Mouse (Mus musculus) forebrain, embryonic 16.5 days (tissue): ENCODE data around the gene Cybrd1. TPM values are rescaled to one million over a fixed set of nuclear protein-coding genes. Genes with fewer than 3 reads are reported as not detected.

Experiments
- ATAC-seq: fragments of 200-750 bp; cut with Nextera tagmentation; 2 replicates; pipeline ENCODE4 v1.8.0; 2017; ENCODE audit warnings: mild to moderate bottlenecking, moderate library complexity
- H3K27ac ChIP-seq: fragments of 300-500 bp; sonication (generic); 2 replicates; pipeline ENCODE4 v1.5.1; 2014; ENCODE audit warnings: low read length, control low read depth
- H3K27me3 ChIP-seq: fragments of 300-500 bp; sonication (generic); replicated peaks from 2 replicates; pipeline ENCODE4 v1.6.1; 2014; ENCODE audit warnings: low read length; ENCODE audit not compliant: control insufficient read depth, insufficient read depth
- H3K36me3 ChIP-seq: fragments of 300-500 bp; sonication (generic); 2 replicates; pipeline ENCODE4 v1.6.1; 2014; ENCODE audit not compliant: control insufficient read depth, insufficient read depth
- H3K4me1 ChIP-seq: fragments of 300-500 bp; sonication (generic); replicated peaks from 2 replicates; pipeline ENCODE4 v1.6.1; 2014; ENCODE audit warnings: low read length; ENCODE audit not compliant: control insufficient read depth, insufficient read depth
- H3K4me2 ChIP-seq: fragments of 300-500 bp; sonication (generic); 2 replicates; pipeline ENCODE4 v1.6.1; 2014; ENCODE audit warnings: mild to moderate bottlenecking, low read length, control low read depth
- H3K4me3 ChIP-seq: fragments of 300-500 bp; sonication (generic); replicated peaks from 2 replicates; pipeline ENCODE4 v1.5.1; 2014; ENCODE audit warnings: mild to moderate bottlenecking, low read length, control low read depth
- H3K9ac ChIP-seq: fragments of 300-500 bp; sonication (generic); replicated peaks from 2 replicates; pipeline ENCODE4 v1.6.1; 2014; ENCODE audit warnings: low read depth, low read length, control low read depth
- H3K9me3 ChIP-seq: fragments of 300-500 bp; sonication (generic); 2 replicates; pipeline ENCODE4 v1.6.1; 2016; ENCODE audit warnings: low read length; ENCODE audit not compliant: control insufficient read depth
- WGBS: fragments of 180-500 bp; shearing (Covaris S2); extraction: QIAGEN DNeasy Blood & Tissue Kit; methylation state at CpG from one replicate; pipeline ENCODE4 v1.1.7; 2014; 5-methylcytosine and 5-hydroxymethylcytosine counted together
- polyA plus RNA-seq: library from polyadenylated mRNA; unstranded; fragments of >200 nt; fragmentation: Nextera tagmentation; extraction: Ambion mirVana; gene quantifications from 2 replicates; pipeline ENCODE4 v1.2.1, GENCODE M21; 2015

Gene Cybrd1
- polyA plus RNA-seq = 1.5 and 1.9 TPM in 2 replicates

- H3K9me3 ChIP-seq = no peaks in the 10 kb centered on the region
- peak within 1 kb of the TSS; percentile 63 for H3K4me2 ChIP-seq
- H3K4me3 ChIP-seq = peak within 1 kb of the TSS; percentile 40
- H3K27ac ChIP-seq = no peak within 1 kb of the TSS
- H3K36me3 ChIP-seq = no peaks in the 10 kb centered on the region
- WGBS = 3% methylated on average over 60 of the region's 60 CpGs
- peaks cover 22% of the 10 kb centered on the region for H3K4me1 ChIP-seq
- peaks cover 2% of the 10 kb centered on the region; the same call in 1 of the 2 replicates for H3K27me3 ChIP-seq
- ATAC-seq = peak; percentile 39
- H3K9ac ChIP-seq = peak within 1 kb of the TSS; percentile 47
Measured at GRCm38 (mm10) chr2:71117797-71118708, at the start of gene Cybrd1. Cybrd1 (plus strand) TSS chr2:71117923.

- H3K36me3 ChIP-seq = no peaks in the 10 kb centered on the region; the same call in 1 of the 2 replicates
- H3K9me3 ChIP-seq = no peaks in the 10 kb centered on the region
- no peak for ATAC-seq
- no peaks in the 10 kb centered on the region for H3K4me1 ChIP-seq
- no peak overlapping the region for H3K27ac ChIP-seq
- H3K27me3 ChIP-seq = no peaks in the 10 kb centered on the region
- 95% methylated on average over 4 of the region's 4 CpGs for WGBS
- H3K4me3 ChIP-seq = no peak overlapping the region
- H3K9ac ChIP-seq = no peak overlapping the region
- no peak overlapping the region for H3K4me2 ChIP-seq
Measured at GRCm38 (mm10) chr2:71071601-71072000, 46.1 kb upstream of the Cybrd1 start.

- H3K36me3 ChIP-seq = no peaks in the 10 kb centered on the region; the same call in 1 of the 2 replicates
- no peak overlapping the region for H3K9ac ChIP-seq
- no peaks in the 10 kb centered on the region for H3K27me3 ChIP-seq
- H3K4me1 ChIP-seq = no peaks in the 10 kb centered on the region
- WGBS = 90% methylated on average over 3 of the region's 3 CpGs
- H3K27ac ChIP-seq = no peak overlapping the region
- no peak overlapping the region for H3K4me3 ChIP-seq
- no peaks in the 10 kb centered on the region for H3K9me3 ChIP-seq
- no peak for ATAC-seq
- no peak overlapping the region for H3K4me2 ChIP-seq
Measured at GRCm38 (mm10) chr2:71073330-71073729, 44.4 kb upstream of the Cybrd1 start.

GRCm38 (mm10) chr2:71073828-71074227, 43.9 kb upstream of the Cybrd1 start:
- no peaks in the 10 kb centered on the region for H3K27me3 ChIP-seq
- no peaks in the 10 kb centered on the region for H3K9me3 ChIP-seq
- H3K27ac ChIP-seq = no peak overlapping the region
- H3K4me2 ChIP-seq = no peak overlapping the region
- H3K36me3 ChIP-seq = no peaks in the 10 kb centered on the region; the same call in 1 of the 2 replicates
- no peak for ATAC-seq
- no peak overlapping the region for H3K9ac ChIP-seq
- no peak overlapping the region for H3K4me3 ChIP-seq
- 94% methylated on average over 3 of the region's 3 CpGs for WGBS
- no peaks in the 10 kb centered on the region for H3K4me1 ChIP-seq

- Histone ChIP-seq H3K27me3 (no peaks in the 10 kb centered on the region), H3K36me3 (peaks cover 14% of the 10 kb centered on the region), H3K4me3 (no peak overlapping the region), H3K9ac (no peak overlapping the region), H3K4me1 (no peaks in the 10 kb centered on the region), H3K27ac (no peak overlapping the region), H3K9me3 (no peaks in the 10 kb centered on the region), H3K4me2 (no peak overlapping the region)
- 91% methylated on average over 7 of the region's 7 CpGs for WGBS
- no peak for ATAC-seq
Measured at GRCm38 (mm10) chr2:71082416-71082815, 35.3 kb upstream of the Cybrd1 start.

- Histone ChIP-seq H3K9ac (no peak overlapping the region), H3K4me1 (no peaks in the 10 kb centered on the region), H3K9me3 (no peaks in the 10 kb centered on the region), H3K27ac (no peak overlapping the region), H3K4me2 (no peak overlapping the region), H3K36me3 (peaks cover 21% of the 10 kb centered on the region), H3K27me3 (no peaks in the 10 kb centered on the region), H3K4me3 (no peak overlapping the region)
- ATAC-seq = no peak
- 91% methylated on average over 6 of the region's 6 CpGs for WGBS
Measured at GRCm38 (mm10) chr2:71083454-71084193, 34.1 kb upstream of the Cybrd1 start.

GRCm38 (mm10) chr2:71089766-71090165, 28.0 kb upstream of the Cybrd1 start:
- 85% methylated on average over 3 of the region's 3 CpGs for WGBS
- ATAC-seq = no peak

GRCm38 (mm10) chr2:71090660-71091445, 26.9 kb upstream of the Cybrd1 start:
- no peak for ATAC-seq
- H3K27me3 ChIP-seq = no peaks in the 10 kb centered on the region
- H3K27ac ChIP-seq = no peak overlapping the region
- no peak overlapping the region for H3K4me3 ChIP-seq
- H3K9me3 ChIP-seq = no peaks in the 10 kb centered on the region
- 90% methylated on average over 4 of the region's 4 CpGs for WGBS
- H3K4me2 ChIP-seq = no peak overlapping the region
- no peak overlapping the region for H3K9ac ChIP-seq
- peaks cover 16% of the 10 kb centered on the region for H3K36me3 ChIP-seq
- H3K4me1 ChIP-seq = no peaks in the 10 kb centered on the region

More at GRCm38 (mm10) chr2:71089766-71090165, 28.0 kb upstream of the Cybrd1 start:
- no peak overlapping the region for H3K9ac ChIP-seq
- no peaks in the 10 kb centered on the region for H3K27me3 ChIP-seq
- no peak overlapping the region for H3K27ac ChIP-seq
- no peaks in the 10 kb centered on the region for H3K9me3 ChIP-seq
- peaks cover 16% of the 10 kb centered on the region for H3K36me3 ChIP-seq
- no peak overlapping the region for H3K4me3 ChIP-seq
- H3K4me2 ChIP-seq = no peak overlapping the region
- H3K4me1 ChIP-seq = no peaks in the 10 kb centered on the region
